Mouse (Mus musculus): ENCODE data around the gene Pcbp2. TPM values are rescaled to one million over a fixed set of nuclear protein-coding genes. Genes with fewer than 3 reads are reported as not detected.

The Pcbp2 gene
- 134 and 647 TPM in 2 replicates for polyA plus RNA-seq (2012; ENCODE audit: low replicate concordance)

DNA sequence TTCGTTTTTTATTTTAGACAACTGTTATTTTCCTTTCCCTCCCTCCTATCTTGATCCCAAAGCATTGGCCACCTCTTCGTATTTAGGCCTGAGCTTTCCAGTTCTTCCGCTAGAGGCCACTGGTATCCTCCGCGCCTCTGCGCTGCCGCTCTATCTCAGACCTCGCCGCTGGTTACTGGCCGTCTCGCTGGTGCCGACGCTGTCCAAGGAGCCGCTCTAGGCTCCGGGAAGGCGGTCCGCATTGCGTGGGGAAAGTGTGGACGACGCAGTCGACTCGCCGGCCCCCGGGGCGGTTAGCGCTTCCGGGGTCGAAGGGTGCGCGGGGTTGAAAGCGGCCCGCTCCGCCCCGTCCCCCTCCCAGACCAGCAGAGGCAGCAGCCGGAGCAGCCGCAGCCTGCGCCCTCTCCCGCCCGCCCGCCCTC is at the start of gene Pcbp2:
Gene Pcbp2 (plus strand): TSS at position 357 of the 422 bp plus-strand sequence.

DNA sequence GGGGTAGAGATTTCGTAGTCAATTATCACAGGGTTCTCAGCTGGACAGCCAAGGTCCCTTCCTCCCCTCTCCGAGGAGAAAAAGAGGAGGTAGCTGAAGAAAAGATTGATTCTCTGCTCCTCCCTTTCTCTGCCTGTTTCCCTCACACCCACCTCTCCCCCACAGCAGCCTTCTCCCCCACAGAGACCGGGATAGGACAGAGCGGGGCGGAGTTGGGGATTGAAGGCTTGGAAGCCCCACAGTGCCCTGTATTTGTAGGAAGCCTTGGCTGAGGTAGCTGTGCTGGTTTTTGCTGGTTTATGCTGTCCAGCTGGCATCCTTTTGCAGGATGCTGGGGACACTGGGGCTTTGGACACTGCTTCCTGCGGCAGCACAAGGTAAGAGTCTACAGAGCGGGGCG is 25.2 kb upstream of the Pcbp2 start, which contains the start of gene Amhr2:
Gene Amhr2 (plus strand): TSS at position 222 of the 400 bp plus-strand sequence.

DNA sequence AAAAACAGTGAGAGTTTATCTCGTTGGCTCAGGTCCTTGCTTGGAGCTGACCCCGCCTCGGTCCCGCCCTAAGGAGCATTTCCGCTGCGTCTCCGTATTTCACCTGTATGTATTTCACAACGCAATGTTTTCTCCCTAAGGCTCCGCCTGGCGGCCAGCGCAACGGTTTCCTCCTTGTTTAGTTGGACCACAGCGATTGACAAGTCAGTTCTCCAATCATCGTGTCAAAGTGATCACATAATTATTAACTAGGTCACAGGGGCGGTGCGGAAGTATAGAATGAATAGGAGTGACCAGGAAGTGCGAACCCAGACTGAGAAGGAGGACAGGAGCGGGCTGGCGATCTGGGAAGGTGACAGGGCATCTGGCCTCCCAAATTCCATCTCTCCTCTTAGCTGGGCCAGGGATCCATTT is 11.4 kb upstream of the Pcbp2 start, which contains the start of gene Prr13:
Gene Prr13 (plus strand): TSS at position 125 of the 414 bp plus-strand sequence.

DNA sequence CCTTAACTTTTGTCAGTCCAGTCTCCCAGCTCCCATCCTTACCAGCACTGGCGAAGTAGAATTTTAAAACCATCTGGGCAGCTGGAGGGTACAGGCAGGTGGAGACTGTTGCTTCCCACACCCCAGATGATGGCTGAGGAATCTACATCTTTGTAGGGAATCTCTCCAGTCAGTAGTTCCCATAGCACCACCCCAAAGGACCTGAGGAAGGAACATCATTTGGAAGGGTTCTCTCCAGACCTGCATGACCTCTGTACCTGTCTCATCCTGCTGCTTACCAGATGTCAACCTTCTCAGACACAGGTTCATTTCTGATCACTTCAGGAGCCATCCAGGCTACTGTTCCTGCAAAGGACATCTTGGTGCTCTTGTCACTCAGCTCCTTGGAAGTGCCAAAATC is 33.1 kb downstream of the Pcbp2 start, which contains the start of gene Gm10337:
Gene Gm10337 (plus strand): TSS at position 276 of the 400 bp plus-strand sequence.

DNA sequence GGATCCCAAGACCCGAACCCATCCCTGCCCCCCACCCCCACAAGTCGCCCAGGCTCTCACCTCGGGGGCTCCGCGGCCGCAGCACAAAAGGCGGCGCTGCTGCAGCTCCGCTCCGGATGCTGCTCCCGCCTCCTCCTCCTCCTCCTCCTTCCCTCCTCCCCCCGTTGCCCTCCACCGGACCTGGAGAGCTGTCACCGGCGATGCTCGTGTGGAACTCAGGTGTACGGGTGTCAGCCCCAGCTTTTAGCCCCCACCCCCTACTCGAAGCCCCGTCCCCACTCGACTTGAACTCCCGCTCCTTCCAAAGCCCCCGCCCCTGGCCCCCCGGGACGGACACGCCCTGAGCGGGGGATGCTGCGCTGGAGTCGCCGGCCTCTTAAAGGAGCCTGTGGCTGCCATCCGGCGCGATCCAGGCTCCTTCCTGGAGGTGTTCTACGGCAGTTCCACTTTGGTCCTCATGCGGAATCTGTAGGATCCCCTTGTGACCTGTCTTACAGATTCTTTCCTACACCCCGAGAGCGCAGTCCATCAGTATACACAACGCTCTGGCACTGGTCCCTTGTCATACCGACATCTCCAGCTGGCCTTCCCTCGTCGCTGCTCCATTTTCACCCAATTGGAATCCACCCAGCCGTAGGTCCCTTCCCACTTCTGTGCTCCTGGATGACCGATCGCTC is 46.5 kb downstream of the Pcbp2 start, which contains the start of gene Map3k12:
Gene Map3k12 (minus strand): TSS at position 337 of the 677 bp plus-strand sequence.

DNA sequence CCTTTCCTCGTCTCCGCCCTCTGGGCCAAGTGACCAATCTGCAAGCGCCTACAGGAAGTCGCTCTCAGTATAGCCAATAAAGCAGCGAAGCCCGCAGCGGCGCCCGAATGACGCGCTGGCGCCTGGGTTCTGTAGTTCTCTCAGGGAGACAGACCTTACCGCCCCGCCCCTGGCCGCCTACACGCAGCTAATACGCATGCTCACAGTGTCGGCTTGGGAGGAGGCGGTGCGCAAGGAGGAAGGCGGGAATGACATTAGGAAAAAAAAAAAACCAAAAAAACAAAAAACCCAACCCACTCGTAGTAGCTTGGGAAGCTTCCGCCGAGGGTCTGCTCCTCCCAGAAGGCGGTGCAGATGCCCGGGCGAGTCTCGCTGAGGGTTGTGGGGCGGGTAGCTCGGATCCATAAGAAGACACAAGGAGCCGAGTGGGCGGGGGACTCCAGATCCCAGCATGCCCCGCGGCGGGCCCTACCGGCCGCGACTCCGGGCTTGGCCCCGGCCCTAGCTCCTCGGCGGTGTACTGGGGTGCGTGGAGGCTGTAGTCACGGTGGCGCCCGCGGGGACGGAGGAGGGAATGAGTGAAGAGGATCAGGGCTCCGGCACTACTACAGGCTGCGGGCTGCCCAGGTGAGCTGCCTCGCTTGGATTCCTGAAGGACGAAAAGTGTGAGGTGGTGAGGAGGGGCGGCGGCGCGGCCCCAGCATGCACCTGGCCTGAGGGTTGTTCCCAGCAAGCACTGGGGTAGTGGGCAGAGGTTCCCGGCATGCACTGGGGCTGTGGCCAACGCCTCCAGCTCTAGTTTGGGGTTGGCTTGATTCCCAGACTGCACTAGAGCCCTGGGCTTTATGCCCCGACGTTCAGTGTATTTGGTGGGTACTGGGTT is 47.9 kb downstream of the Pcbp2 start, which contains the start of gene Tarbp2:
Gene Tarbp2 (plus strand): TSS at position 217 of the 883 bp plus-strand sequence.

DNA sequence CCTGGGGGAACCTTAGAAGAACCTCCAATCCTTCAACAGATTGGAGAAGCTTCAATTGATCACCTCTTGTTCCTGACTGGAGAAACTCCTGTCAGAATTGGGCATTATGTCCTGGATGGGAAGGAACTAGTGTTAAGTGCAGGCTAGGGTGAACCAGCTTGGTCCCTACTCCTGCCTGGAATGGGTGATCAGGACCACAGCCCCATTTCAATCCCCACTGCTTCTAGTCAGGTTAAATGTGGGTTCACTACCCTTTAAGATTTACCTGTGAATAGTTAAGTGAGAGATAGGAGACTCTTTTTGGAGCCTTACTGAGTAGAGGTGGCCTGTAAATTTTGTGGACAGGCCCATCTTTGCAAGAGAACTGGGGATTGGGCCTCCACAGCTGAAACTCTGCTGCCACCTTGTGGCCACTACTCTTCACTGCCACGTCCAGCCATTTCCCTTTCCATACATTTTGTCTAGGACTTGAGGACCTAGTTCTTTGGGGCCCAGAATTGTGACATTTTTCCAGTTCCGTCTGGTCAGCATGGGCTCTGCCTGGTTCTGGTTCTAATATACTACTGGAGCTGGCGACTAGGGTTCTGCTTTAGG is 54.6 kb downstream of the Pcbp2 start, which contains the start of gene Npff:
Gene Npff (minus strand): TSS at position 51 of the 594 bp plus-strand sequence.

Other genes with a start within 250 kb of the Pcbp2 start
- gene Itgb7, start 238.6 kb upstream of the Pcbp2 start, polyA plus RNA-seq (2012; ENCODE audit: low replicate concordance), result 168 and 223 TPM in 2 replicates
- 11.2 and 12.3 TPM in 2 replicates for gene Rarg, start 213.0 kb upstream of the Pcbp2 start, polyA plus RNA-seq (2012; ENCODE audit: low replicate concordance)
- gene Gm9918, start 200.0 kb upstream of the Pcbp2 start, polyA plus RNA-seq (2012; ENCODE audit: low replicate concordance), result not detected in 2 replicates
- gene Mfsd5, start 191.1 kb upstream of the Pcbp2 start, polyA plus RNA-seq (2012; ENCODE audit: low replicate concordance), result 50.2 and 91.4 TPM in 2 replicates
- gene Espl1, start 174.3 kb upstream of the Pcbp2 start, polyA plus RNA-seq (2012; ENCODE audit: low replicate concordance), result 19.4 and 42.7 TPM in 2 replicates
- gene Pfdn5, start 144.4 kb upstream of the Pcbp2 start, polyA plus RNA-seq (2012; ENCODE audit: low replicate concordance), result 2.9 and 10.3 TPM in 2 replicates
- gene Myg1, start 138.8 kb upstream of the Pcbp2 start, polyA plus RNA-seq (2012; ENCODE audit: low replicate concordance), result 25.7 and 87.7 TPM in 2 replicates
- gene Aaas, start 119.8 kb upstream of the Pcbp2 start, polyA plus RNA-seq (2012; ENCODE audit: low replicate concordance), result 29.3 and 184 TPM in 2 replicates
- gene Sp7, start 103.4 kb upstream of the Pcbp2 start, polyA plus RNA-seq (2012; ENCODE audit: low replicate concordance), result not detected in 2 replicates
- gene Sp1, start 64.4 kb upstream of the Pcbp2 start, polyA plus RNA-seq (2012; ENCODE audit: low replicate concordance), result 10.7 and 11.9 TPM in 2 replicates
- gene Amhr2, start 25.2 kb upstream of the Pcbp2 start, polyA plus RNA-seq (2012; ENCODE audit: low replicate concordance), result not detected in 2 replicates
- gene Prr13, start 11.5 kb upstream of the Pcbp2 start, polyA plus RNA-seq (2012; ENCODE audit: low replicate concordance), result 46.5 and 443 TPM in 2 replicates
- not detected in 2 replicates for gene Gm10337, start 33.2 kb downstream of the Pcbp2 start, polyA plus RNA-seq (2012; ENCODE audit: low replicate concordance)
- 0.99 and 1.2 TPM in 2 replicates for gene Map3k12, start 46.5 kb downstream of the Pcbp2 start, polyA plus RNA-seq (2012; ENCODE audit: low replicate concordance)
- gene Tarbp2, start 47.7 kb downstream of the Pcbp2 start, polyA plus RNA-seq (2012; ENCODE audit: low replicate concordance), result 79.5 and 91.5 TPM in 2 replicates
- gene Npff, start 54.4 kb downstream of the Pcbp2 start, polyA plus RNA-seq (2012; ENCODE audit: low replicate concordance), result 0.91 and 1.0 TPM in 2 replicates
- gene Gm28047, start 154.5 kb downstream of the Pcbp2 start, polyA plus RNA-seq (2012; ENCODE audit: low replicate concordance), result 1.6 TPM in 1 of 2 replicates, not detected in the other
- gene Atf7, start 154.9 kb downstream of the Pcbp2 start, polyA plus RNA-seq (2012; ENCODE audit: low replicate concordance), result 12.2 and 15.7 TPM in 2 replicates
- gene Atp5g2, start 201.8 kb downstream of the Pcbp2 start, polyA plus RNA-seq (2012; ENCODE audit: low replicate concordance), result 18.4 and 237 TPM in 2 replicates